Mouse (Mus musculus) stomach, postnatal 0 days (tissue): ENCODE measurements around the gene Grk2.

Experiments used
- CTCF ChIP-seq: IDR thresholded peaks from 2 replicates; pipeline ENCODE4 v1.5.1; 2016; ENCODE audit warnings: antibody characterized with exemption, low read depth, mild to moderate bottlenecking, moderate library complexity
- EP300 ChIP-seq: optimal IDR thresholded peaks from 2 replicates; pipeline ENCODE3; 2016; ENCODE audit warnings: antibody characterized with exemption

DNA sequence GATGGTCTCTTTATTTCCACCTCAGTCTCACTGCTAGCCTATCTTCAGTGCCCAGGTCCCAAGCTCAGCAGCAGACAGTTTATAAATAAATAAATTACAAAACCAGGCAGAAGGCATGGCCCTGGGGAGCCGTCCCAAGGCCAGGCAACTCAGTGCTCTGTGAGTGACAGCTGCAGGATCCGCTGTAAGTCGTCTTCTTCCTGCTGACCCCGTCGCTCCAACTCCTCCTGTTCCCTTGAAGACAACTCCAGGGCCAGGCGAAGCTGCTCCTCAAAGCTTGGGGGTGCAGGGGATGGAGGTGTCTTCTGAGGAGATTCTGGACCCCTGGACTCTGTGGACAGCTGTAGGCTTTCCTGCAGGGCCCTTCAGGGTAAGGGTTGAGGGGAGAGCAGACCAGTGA, 35.8 kb downstream of the Grk2 start:
- TF ChIP-seq CTCF (no peak), EP300 (no peak)
